Mouse (Mus musculus) megakaryocyte, embryonic 14.5 days (primary cell): Measurements from ENCODE around the gene Intu.

ENCODE experiments used
- FLI1 ChIP-seq: IDR thresholded peaks from 2 replicates; pipeline ENCODE4 v1.6.1; 2012; ENCODE audit warnings: low read length, inconsistent platforms, mixed read lengths
- GATA1 ChIP-seq: IDR thresholded peaks from 3 replicates; pipeline ENCODE4 v1.6.1; 2012; ENCODE audit warnings: mixed read lengths, low read length, inconsistent platforms, borderline replicate concordance

- no peak for TF ChIP-seq GATA1
- no peak for TF ChIP-seq FLI1
Measured at GRCm38 (mm10) chr3:40510567-40510966, 20.5 kb upstream of the Intu start.
